Mouse (Mus musculus) limb, embryonic 15.5 days (tissue): ENCODE measurements around the gene Man2a2. TPM values are rescaled to one million over a fixed set of nuclear protein-coding genes. Genes with fewer than 3 reads are reported as not detected.

ENCODE experiments used
- ATAC-seq: fragments of 200-750 bp; cut with Nextera tagmentation; 2 replicates; pipeline ENCODE4 v1.8.0; 2017; ENCODE audit warnings: low read depth, moderate TSS enrichment; ENCODE audit not compliant: insufficient number of reproducible peaks, low FRiP score, low TSS enrichment
- H3K27ac ChIP-seq: fragments of 300-500 bp; sonication (generic); 2 replicates; pipeline ENCODE4 v1.5.1; 2015; ENCODE audit warnings: moderate library complexity, mild to moderate bottlenecking, inconsistent platforms
- H3K27me3 ChIP-seq: fragments of 300-500 bp; sonication (generic); 2 replicates; pipeline ENCODE4 v1.6.1; 2015; ENCODE audit warnings: inconsistent platforms
- H3K36me3 ChIP-seq: fragments of 300-500 bp; sonication (generic); 2 replicates; pipeline ENCODE4 v1.6.1; 2015; ENCODE audit warnings: inconsistent platforms
- H3K4me1 ChIP-seq: fragments of 300-500 bp; sonication (generic); 2 replicates; pipeline ENCODE4 v1.6.1; 2015; ENCODE audit warnings: inconsistent platforms
- H3K4me2 ChIP-seq: fragments of 300-500 bp; sonication (generic); 2 replicates; pipeline ENCODE4 v1.6.1; 2015; ENCODE audit warnings: mild to moderate bottlenecking, inconsistent platforms
- H3K4me3 ChIP-seq: fragments of 300-500 bp; sonication (generic); 2 replicates; pipeline ENCODE4 v1.5.1; 2015; ENCODE audit warnings: mild to moderate bottlenecking, inconsistent platforms
- H3K9ac ChIP-seq: fragments of 300-500 bp; sonication (generic); 2 replicates; pipeline ENCODE4 v1.6.1; 2015; ENCODE audit warnings: inconsistent platforms
- H3K9me3 ChIP-seq: fragments of 300-500 bp; sonication (generic); 2 replicates; pipeline ENCODE4 v1.6.1; 2016; ENCODE audit warnings: inconsistent platforms
- WGBS: fragments of 180-500 bp; shearing (Covaris S2); methylation state at CpG from one replicate; pipeline ENCODE4 v1.1.7; 2015; 5-methylcytosine and 5-hydroxymethylcytosine counted together
- polyA plus RNA-seq: library from polyadenylated mRNA; unstranded; fragments of >200 nt; fragmentation: Nextera tagmentation; extraction: Ambion mirVana; gene quantifications from 2 replicates; pipeline ENCODE4 v1.2.1, GENCODE M21; 2015

Gene Man2a2
- polyA plus RNA-seq, 1 experiment from 2014 or later: 17.6 TPM

DNA sequence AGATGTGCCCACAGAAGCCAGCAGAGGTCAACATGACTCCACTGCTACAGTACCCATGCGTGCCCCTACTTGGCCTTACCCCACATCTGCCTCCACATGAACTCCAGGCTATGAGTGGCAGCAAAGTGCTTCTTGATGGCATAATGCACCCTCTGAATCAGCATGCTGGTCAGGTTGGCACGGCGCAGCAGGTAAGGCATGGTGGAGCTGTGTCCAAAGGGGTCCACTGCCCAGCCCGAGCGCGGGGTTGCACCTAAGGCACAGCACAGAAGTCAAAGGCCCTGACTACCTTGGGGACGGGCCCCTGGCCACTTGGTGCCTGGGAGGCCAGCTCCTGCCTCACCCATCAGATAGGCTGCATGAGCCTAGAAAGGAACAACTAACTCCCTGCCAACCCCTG lies 3.9 kb downstream of the Man2a2 start:
- Histone ChIP-seq H3K4me3 (no peak overlapping the region), H3K27me3 (no peaks in the 10 kb centered on the region), H3K36me3 (peaks cover 56% of the 10 kb centered on the region), H3K4me2 (no peak overlapping the region), H3K27ac (no peak overlapping the region), H3K9me3 (no peaks in the 10 kb centered on the region), H3K9ac (no peak overlapping the region), H3K4me1 (peaks cover 12% of the 10 kb centered on the region)
- 98% methylated on average over 7 of the region's 7 CpGs for WGBS
- no peak for ATAC-seq

DNA sequence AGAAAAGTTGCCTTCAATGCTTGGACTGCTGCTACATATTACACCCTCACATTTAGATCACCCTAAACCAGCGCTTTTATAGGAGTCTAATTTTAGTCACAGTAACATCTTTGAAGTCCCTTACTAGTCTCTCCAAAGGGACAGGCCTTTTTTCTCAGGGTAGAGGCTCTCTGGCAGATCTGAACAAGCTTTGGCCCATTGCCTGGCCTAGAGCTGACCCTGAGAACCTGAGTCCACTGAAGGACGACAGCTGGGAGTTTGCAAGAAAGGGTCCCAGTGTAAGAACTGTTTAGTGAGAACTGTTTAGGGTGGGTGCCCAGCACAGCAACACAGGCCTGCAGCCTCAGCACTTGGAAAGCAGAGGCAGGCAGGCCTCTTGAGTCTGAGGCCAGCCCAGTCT lies 5.4 kb downstream of the Man2a2 start:
- no peak overlapping the region for H3K4me3 ChIP-seq
- no peak for ATAC-seq
- no peak overlapping the region for H3K27ac ChIP-seq
- no peaks in the 10 kb centered on the region for H3K27me3 ChIP-seq
- H3K4me1 ChIP-seq: peaks cover 12% of the 10 kb centered on the region
- no peak overlapping the region for H3K4me2 ChIP-seq
- H3K9me3 ChIP-seq: no peaks in the 10 kb centered on the region
- no peak overlapping the region for H3K9ac ChIP-seq
- peaks cover 70% of the 10 kb centered on the region for H3K36me3 ChIP-seq
- WGBS: 81% methylated on average over 2 of the region's 2 CpGs

DNA sequence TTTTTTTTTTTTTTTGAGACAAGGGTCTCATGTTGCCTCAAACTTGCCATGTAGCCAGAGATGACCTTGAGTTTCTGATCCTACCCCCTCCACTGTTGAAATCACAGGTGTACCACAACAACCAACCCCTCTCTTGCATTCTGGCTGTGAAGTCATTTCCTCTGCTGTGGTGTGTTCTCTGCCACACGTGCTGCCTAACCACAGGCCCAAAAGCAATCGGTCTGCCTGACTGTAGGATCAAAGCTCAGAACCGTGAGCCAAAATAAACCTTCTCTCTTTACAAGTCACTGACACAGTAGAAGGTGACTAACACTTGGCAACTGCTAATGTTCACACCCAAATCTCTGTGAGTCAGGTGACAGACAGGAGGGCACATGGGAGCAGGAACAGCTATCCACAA lies 10.7 kb downstream of the Man2a2 start:
- Histone ChIP-seq H3K9ac (no peak overlapping the region), H3K4me2 (no peak overlapping the region), H3K9me3 (no peaks in the 10 kb centered on the region), H3K27ac (no peak overlapping the region), H3K4me1 (0 out of 2 replicates have a peak, but pooled peaks cover 2% of the 10 kb centered on the region), H3K36me3 (peaks cover 94% of the 10 kb centered on the region), H3K27me3 (no peaks in the 10 kb centered on the region), H3K4me3 (no peak overlapping the region)
- 45% methylated on average over 3 of the region's 3 CpGs for WGBS
- ATAC-seq: no peak

DNA sequence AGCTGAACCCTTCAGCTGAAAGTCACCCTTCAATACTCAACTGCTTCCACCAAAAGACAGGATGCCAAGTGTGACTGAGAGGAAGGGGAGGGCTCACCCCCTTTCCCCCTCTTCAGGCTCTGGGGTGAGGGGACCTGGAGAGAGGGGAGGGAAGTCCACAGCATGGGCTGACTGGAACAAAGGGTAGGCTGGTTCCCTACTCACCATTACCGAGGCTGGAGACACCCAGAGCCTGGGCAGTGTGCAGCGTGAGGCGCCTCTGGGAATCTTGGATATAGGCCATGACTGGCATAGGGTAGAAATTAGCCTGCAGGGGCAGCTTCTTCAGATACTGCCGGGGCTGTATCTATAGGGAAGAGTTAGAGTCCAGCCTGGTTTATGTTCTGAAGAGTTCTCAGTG lies 13.1 kb downstream of the Man2a2 start:
- Histone ChIP-seq H3K4me2 (no peak overlapping the region), H3K4me3 (no peak overlapping the region), H3K36me3 (peaks cover 91% of the 10 kb centered on the region), H3K27ac (no peak overlapping the region), H3K9ac (no peak overlapping the region), H3K4me1 (0 out of 2 replicates have a peak, but pooled peaks cover 2% of the 10 kb centered on the region), H3K27me3 (no peaks in the 10 kb centered on the region), H3K9me3 (no peaks in the 10 kb centered on the region)
- no peak for ATAC-seq
- WGBS: 76% methylated on average over 4 of the region's 4 CpGs

DNA sequence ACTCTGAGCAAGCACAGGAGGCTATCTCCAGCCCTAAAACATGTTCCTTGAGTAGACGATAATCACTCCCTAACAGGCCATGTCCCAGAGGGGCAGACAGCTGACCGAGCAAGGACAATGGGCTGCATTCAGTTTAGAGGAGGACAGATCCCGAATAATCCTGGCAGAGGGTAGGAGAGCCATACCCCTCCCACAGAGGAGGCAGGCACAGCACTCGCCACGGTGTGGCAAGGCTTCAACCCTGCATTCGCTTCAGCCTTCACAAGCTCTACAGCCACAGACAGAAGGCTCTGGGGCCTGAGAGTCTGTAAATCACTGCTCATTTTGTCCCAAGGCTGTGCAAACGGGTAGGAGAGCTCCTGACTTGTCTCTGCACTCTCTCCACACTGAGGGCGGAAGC lies 14.0 kb downstream of the Man2a2 start:
- ATAC-seq: no peak
- Histone ChIP-seq H3K4me1 (0 out of 2 replicates have a peak, but pooled peaks cover 2% of the 10 kb centered on the region), H3K27ac (0 out of 2 replicates have a peak overlapping the region, but pooled peaks have one; percentile 43), H3K4me3 (no peak overlapping the region), H3K9me3 (no peaks in the 10 kb centered on the region), H3K36me3 (peaks cover 91% of the 10 kb centered on the region), H3K9ac (no peak overlapping the region), H3K27me3 (no peaks in the 10 kb centered on the region), H3K4me2 (no peak overlapping the region)
- 64% methylated on average over 8 of the region's 8 CpGs for WGBS

DNA sequence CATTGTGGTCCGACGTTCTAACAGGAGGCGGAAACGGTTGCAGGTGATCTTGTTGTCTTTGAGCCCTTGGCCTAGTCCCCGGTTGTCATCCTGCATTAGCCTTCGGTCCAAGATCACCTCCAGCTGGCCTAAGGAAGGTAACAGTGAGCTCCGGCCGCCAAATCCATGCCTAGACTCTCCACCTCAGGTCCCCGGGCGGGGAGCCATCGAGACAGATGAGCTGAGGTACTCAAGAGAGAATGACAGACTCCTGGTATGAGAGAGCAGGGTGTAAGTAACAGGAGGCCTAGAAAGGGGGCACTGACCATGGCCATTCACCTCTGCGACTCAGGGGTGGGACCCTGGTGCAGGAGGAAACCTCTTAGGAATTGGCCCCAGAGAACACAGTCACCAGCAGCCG lies 14.8 kb downstream of the Man2a2 start:
- H3K36me3 ChIP-seq: peaks cover 89% of the 10 kb centered on the region
- no peak for ATAC-seq
- H3K9ac ChIP-seq: no peak overlapping the region
- WGBS: 90% methylated on average over 13 of the region's 13 CpGs
- H3K9me3 ChIP-seq: no peaks in the 10 kb centered on the region
- H3K27me3 ChIP-seq: no peaks in the 10 kb centered on the region
- H3K4me3 ChIP-seq: no peak overlapping the region
- 0 out of 2 replicates have a peak, but pooled peaks cover 2% of the 10 kb centered on the region for H3K4me1 ChIP-seq
- no peak overlapping the region for H3K27ac ChIP-seq
- no peak overlapping the region for H3K4me2 ChIP-seq

DNA sequence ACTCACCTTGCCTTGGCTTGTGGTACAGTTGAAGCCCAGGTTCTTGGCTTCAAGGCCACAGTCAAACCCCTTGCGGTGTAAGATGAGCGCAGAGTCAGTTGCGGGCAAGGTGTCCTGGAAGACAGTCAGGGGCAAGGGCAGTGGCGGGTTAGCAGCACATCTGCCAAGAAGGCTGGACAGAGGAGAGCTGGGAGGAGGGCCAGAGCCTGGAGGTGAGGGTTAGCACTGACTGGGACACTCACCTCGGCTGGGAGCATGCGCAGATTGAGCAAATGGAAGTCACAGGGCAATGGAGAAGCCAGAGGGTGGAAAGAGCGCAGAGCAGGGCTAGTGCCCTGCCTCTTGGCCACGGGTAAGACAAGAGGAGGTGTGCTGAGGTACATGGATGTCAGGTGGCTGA lies 18.3 kb downstream of the Man2a2 start:
- no peaks in the 10 kb centered on the region for H3K27me3 ChIP-seq
- no peak overlapping the region for H3K4me2 ChIP-seq
- H3K9ac ChIP-seq: no peak overlapping the region
- ATAC-seq: no peak
- peaks cover 7% of the 10 kb centered on the region for H3K4me1 ChIP-seq
- WGBS: 95% methylated on average over 8 of the region's 8 CpGs
- H3K27ac ChIP-seq: no peak overlapping the region
- peaks cover 72% of the 10 kb centered on the region for H3K36me3 ChIP-seq
- no peaks in the 10 kb centered on the region for H3K9me3 ChIP-seq
- no peak overlapping the region for H3K4me3 ChIP-seq

DNA sequence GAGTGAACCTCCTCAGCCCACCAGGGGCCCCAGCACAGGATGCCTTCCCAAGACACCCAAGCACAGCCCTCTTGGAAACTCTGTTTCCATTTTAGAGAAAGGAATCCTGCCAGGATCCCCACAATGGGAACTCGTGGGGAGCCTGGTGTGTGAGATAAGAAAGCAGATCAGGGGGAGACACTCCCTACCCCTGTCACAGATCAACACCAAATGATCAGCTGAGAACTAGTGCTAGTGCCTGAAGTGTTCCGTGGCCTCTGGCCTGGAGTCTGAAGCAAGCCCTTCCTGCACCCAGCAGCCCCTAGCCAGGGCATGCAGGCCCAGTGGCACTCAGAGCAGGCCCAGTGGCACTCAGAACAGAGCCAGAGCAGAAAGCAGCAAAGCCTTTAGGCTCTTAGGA lies 20.4 kb downstream of the Man2a2 start:
- peaks cover 14% of the 10 kb centered on the region for H3K4me1 ChIP-seq
- H3K9me3 ChIP-seq: no peaks in the 10 kb centered on the region
- H3K4me3 ChIP-seq: no peak overlapping the region
- no peak overlapping the region for H3K4me2 ChIP-seq
- H3K36me3 ChIP-seq: peaks cover 51% of the 10 kb centered on the region
- ATAC-seq: no peak
- WGBS: 80% methylated on average over 2 of the region's 2 CpGs
- no peak overlapping the region for H3K9ac ChIP-seq
- H3K27ac ChIP-seq: no peak overlapping the region
- no peaks in the 10 kb centered on the region for H3K27me3 ChIP-seq

DNA sequence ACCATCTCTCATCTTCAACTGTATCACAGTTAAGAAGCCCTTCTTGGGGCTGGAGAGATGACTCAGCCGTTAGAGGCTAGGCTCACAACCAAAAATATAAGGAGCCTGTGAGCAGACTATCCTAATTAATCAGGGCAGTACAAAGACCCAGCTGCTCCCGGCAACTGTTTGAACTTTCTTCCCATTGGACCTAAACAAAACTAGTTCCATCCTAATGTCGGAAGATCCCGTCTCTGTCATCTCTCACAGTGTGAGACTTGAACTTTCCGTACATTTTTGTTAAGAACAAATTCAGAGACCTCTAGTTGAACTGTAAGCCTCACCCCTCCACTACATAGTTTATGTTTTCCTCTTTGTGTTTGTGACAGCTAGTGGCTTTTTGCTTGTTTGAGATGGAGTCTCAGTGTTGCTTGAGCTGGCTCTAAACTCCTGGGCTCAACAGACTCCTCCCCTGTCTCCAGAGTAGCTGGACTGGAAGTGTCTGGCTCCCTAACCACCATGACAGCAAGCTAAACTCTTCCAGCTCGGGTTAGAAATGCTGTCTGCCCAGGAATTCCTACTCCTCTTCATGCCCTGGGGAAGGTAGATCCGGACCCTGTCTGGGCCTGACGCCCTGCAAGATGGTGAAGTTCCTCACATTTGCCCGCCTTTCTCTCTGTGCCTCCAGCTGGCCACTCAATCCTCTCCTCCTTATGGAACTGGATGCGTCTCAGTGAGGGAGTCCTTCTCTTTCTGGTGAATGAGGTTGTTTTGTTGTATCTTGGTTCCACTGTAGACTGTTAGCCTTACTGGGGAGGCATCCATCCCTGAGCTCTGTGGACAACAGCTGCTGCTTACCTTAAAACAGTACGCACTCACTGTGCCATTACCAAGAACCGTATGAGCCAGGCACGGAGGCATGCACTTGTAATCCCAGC lies 23.2 kb downstream of the Man2a2 start:
- no peaks in the 10 kb centered on the region for H3K27me3 ChIP-seq
- WGBS: 45% methylated on average over 13 of the region's 13 CpGs
- ATAC-seq: no peak
- H3K36me3 ChIP-seq: peaks cover 29% of the 10 kb centered on the region
- H3K27ac ChIP-seq: peak overlapping the region; percentile 78
- no peak overlapping the region for H3K9ac ChIP-seq
- H3K4me2 ChIP-seq: 0 out of 2 replicates have a peak overlapping the region, but pooled peaks have one; percentile 8
- H3K9me3 ChIP-seq: no peaks in the 10 kb centered on the region
- H3K4me3 ChIP-seq: no peak overlapping the region
- peaks cover 21% of the 10 kb centered on the region for H3K4me1 ChIP-seq

DNA sequence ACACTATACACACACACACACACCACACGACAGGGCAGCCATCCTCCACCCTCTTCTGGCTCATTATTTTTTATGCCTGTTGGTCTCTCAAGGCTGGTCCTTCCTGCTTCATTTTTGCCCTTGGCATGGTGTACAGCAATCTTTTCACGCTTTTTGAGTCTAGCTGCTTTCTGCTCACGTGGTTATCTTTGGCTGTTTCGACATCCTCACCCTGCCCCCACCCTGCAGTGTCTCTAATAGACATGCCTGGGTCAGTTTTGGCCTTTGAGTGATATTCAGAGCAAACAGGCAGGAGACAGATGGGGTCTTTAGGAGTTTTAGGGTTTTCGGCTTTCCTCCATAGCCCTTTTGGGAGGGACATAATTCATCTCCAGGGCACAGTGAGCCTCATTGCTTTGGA lies 24.3 kb downstream of the Man2a2 start:
- H3K4me2 ChIP-seq: no peak overlapping the region
- H3K9ac ChIP-seq: no peak overlapping the region
- no peaks in the 10 kb centered on the region for H3K9me3 ChIP-seq
- H3K4me3 ChIP-seq: no peak overlapping the region
- H3K36me3 ChIP-seq: peaks cover 19% of the 10 kb centered on the region
- H3K27ac ChIP-seq: no peak overlapping the region
- no peaks in the 10 kb centered on the region for H3K27me3 ChIP-seq
- H3K4me1 ChIP-seq: peaks cover 28% of the 10 kb centered on the region
- WGBS: 72% methylated on average over 5 of the region's 5 CpGs
- no peak for ATAC-seq

DNA sequence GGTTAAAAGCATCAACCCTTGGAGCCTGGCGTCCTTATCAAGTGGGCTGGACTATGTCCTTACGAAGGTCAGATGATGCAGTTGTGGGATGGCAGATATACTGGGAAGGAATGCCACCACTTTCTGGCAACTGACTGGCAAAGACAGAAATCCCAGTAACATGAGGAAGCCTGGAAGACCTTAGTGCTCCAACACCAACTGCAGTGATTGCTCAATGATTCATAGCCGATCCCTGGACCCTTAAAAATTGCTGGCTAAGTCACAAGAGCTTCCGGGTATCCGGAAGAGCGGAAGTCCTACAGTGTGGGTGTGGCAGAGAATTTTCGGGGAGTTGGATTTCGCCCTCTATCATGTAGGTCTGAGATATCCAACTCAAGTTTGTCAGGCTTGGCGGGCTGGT lies 25.0 kb downstream of the Man2a2 start:
- 94% methylated on average over 9 of the region's 9 CpGs for WGBS
- H3K9me3 ChIP-seq: no peaks in the 10 kb centered on the region
- H3K36me3 ChIP-seq: peaks cover 14% of the 10 kb centered on the region
- no peak for ATAC-seq
- H3K4me1 ChIP-seq: peaks cover 29% of the 10 kb centered on the region
- H3K4me2 ChIP-seq: no peak overlapping the region
- no peak overlapping the region for H3K9ac ChIP-seq
- H3K4me3 ChIP-seq: no peak overlapping the region
- no peaks in the 10 kb centered on the region for H3K27me3 ChIP-seq
- no peak overlapping the region for H3K27ac ChIP-seq

DNA sequence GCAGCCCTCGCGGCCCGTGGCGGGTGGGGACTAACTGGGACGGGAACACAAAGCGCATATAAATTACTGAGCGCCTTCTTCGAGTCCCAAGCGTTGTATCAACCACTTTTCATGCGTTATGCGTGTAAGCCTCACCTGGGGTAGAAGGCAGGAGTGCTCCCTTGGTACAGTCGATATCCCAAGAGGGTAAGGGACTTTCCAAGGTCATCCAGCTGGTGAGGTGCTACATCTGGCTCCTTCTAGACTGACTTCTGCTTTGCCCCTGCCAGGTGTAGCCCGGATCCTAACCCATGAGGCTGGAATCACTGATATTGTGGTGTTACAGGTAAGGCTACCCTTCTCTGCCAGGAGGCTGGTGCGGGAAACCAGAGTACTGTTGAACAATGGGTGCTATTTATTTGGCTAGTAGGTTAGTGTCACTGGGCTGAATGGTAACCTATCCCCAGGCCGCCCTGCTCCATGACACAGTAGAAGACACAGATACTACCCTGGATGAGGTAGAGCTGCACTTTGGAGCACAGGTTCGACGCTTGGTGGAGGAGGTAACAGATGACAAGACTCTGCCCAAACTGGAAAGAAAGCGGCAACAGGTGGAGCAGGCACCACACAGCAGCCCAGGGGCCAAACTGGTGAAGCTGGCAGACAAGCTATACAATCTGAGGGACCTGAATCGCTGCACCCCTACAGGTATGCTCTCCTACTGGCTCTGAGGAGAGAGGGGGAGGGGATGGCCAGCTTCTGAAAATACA lies 27.7 kb downstream of the Man2a2 start:
- Histone ChIP-seq H3K4me3 (peak overlapping the region; percentile 54), H3K4me2 (peak overlapping the region; percentile 77), H3K27me3 (no peaks in the 10 kb centered on the region), H3K27ac (peak overlapping the region; percentile 77), H3K9me3 (no peaks in the 10 kb centered on the region), H3K36me3 (no peaks in the 10 kb centered on the region; the same call in 1 of the 2 replicates), H3K9ac (peak overlapping the region; percentile 70), H3K4me1 (peaks cover 44% of the 10 kb centered on the region)
- ATAC-seq: no peak
- 23% methylated on average over 19 of the region's 19 CpGs for WGBS
